Mouse (Mus musculus) stomach, embryonic 14.5 days (tissue): ENCODE results near the gene Acbd4. TPM values are rescaled to one million over a fixed set of nuclear protein-coding genes. Genes with fewer than 3 reads are reported as not detected.

Source experiments
- ATAC-seq: fragments of 200-750 bp; cut with Nextera tagmentation; 2 replicates; pipeline ENCODE4 v1.8.0; 2017; ENCODE audit warnings: low read depth, moderate TSS enrichment; ENCODE audit not compliant: insufficient number of reproducible peaks, insufficient read depth, low FRiP score
- H3K27ac ChIP-seq: fragments of 300-500 bp; sonication (generic); 2 replicates; pipeline ENCODE4 v1.5.1; 2014; ENCODE audit warnings: mild to moderate bottlenecking, low read length, moderate library complexity, mixed read lengths
- H3K27me3 ChIP-seq: fragments of 300-500 bp; sonication (generic); 2 replicates; pipeline ENCODE4 v1.6.1; 2014; ENCODE audit warnings: low read length, control low read depth, mixed read lengths; ENCODE audit not compliant: control insufficient read depth, insufficient read depth
- H3K36me3 ChIP-seq: fragments of 300-500 bp; sonication (generic); 2 replicates; pipeline ENCODE4 v1.6.1; 2014; ENCODE audit warnings: mild to moderate bottlenecking, control low read depth, low read length, moderate library complexity, mixed read lengths; ENCODE audit not compliant: control insufficient read depth, insufficient read depth
- H3K4me1 ChIP-seq: fragments of 300-500 bp; sonication (generic); 2 replicates; pipeline ENCODE4 v1.6.1; 2014; ENCODE audit warnings: low read length, control low read depth, mixed read lengths; ENCODE audit not compliant: control insufficient read depth, insufficient read depth
- H3K4me2 ChIP-seq: fragments of 300-500 bp; sonication (generic); replicated peaks from 2 replicates; pipeline ENCODE4 v1.6.1; 2014; ENCODE audit warnings: low read depth, low read length, control low read depth
- H3K4me3 ChIP-seq: fragments of 300-500 bp; sonication (generic); 2 replicates; pipeline ENCODE4 v1.5.1; 2014; ENCODE audit warnings: low read depth, low read length, control low read depth
- H3K9ac ChIP-seq: fragments of 300-500 bp; sonication (generic); replicated peaks from 2 replicates; pipeline ENCODE4 v1.6.1; 2014; ENCODE audit warnings: low read depth, mild to moderate bottlenecking, control low read depth, low read length, moderate library complexity, mixed read lengths
- H3K9me3 ChIP-seq: fragments of 300-500 bp; sonication (generic); 2 replicates; pipeline ENCODE4 v1.6.1; 2016; ENCODE audit warnings: low read depth, low read length, control low read depth; ENCODE audit not compliant: control insufficient read depth
- WGBS: fragments of 180-500 bp; shearing (Covaris S2); extraction: QIAGEN DNeasy Blood & Tissue Kit; methylation state at CpG from one replicate; pipeline ENCODE4 v1.1.7; 2014; 5-methylcytosine and 5-hydroxymethylcytosine counted together
- polyA plus RNA-seq: library from polyadenylated mRNA; unstranded; fragments of >200 nt; fragmentation: Nextera tagmentation; extraction: Ambion mirVana; gene quantifications from 2 replicates; pipeline ENCODE4 v1.2.1, GENCODE M21; 2014

Acbd4 gene
- 17.7 and 20.4 TPM in 2 replicates for polyA plus RNA-seq

DNA sequence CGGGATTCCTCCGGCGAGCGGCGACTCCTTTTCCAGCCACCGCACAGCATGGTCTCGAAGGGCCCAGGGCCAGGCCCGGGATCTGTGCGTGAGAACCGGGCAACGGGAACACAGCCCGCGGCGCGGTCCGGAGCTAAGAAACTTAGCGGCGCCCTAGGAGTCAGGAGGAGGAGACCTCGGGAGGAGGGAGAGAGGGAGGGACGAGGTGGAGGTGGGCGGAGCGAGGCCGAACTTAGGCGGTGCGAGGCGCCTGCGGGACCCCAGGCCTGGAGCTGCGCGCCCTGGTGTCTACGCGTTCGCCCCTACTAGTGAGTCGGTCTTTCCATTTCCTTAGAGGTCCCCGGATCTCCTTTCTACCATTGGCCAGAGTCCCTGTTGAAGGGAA lies at the start of gene Acbd4, which contains the start of gene Plcd3:
TSS of gene Acbd4 (plus strand) at position 202 of the 385 bp plus-strand sequence.
TSS of gene Plcd3 (minus strand) at position 178 of the 385 bp plus-strand sequence.
- Histone ChIP-seq H3K4me1 (peaks cover 11% of the 10 kb centered on the region), H3K36me3 (no peaks in the 10 kb centered on the region), H3K27ac (no peak within 1 kb of the TSS), H3K9ac (peak within 1 kb of the TSS; percentile 42), H3K27me3 (peaks cover 5% of the 10 kb centered on the region; the same call in 1 of the 2 replicates), H3K9me3 (no peaks in the 10 kb centered on the region), H3K4me2 (peak within 1 kb of the TSS; percentile 91), H3K4me3 (peak within 1 kb of the TSS; percentile 55)
- 0% methylated on average over 33 of the region's 34 CpGs for WGBS
- peak; percentile 30 for ATAC-seq

DNA sequence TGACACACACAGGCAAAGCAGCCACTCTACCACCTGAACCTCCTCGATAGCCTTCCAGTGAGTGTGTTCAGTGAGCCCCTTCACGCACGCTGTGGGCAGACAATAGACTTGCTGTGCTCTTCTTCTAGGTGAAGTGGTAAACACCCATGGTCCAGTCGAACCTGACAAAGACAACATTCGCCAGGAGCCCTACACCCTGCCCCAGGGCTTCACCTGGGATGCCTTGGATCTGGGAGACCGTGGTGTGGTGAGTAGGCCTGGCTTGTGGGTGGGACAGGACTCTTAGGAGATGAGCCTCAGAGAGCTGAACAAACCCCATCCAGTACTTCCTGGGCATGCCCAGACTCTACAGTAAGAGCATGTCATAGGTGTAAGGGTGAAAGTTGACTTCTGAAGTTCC lies 49.4 kb upstream of the Acbd4 start:
- Histone ChIP-seq H3K9ac (no peak overlapping the region), H3K4me2 (no peak overlapping the region), H3K27ac (no peak overlapping the region), H3K4me1 (no peaks in the 10 kb centered on the region), H3K27me3 (no peaks in the 10 kb centered on the region), H3K36me3 (peaks cover 51% of the 10 kb centered on the region), H3K9me3 (no peaks in the 10 kb centered on the region), H3K4me3 (no peak overlapping the region)
- 92% methylated on average over 6 of the region's 6 CpGs for WGBS
- no peak for ATAC-seq

DNA sequence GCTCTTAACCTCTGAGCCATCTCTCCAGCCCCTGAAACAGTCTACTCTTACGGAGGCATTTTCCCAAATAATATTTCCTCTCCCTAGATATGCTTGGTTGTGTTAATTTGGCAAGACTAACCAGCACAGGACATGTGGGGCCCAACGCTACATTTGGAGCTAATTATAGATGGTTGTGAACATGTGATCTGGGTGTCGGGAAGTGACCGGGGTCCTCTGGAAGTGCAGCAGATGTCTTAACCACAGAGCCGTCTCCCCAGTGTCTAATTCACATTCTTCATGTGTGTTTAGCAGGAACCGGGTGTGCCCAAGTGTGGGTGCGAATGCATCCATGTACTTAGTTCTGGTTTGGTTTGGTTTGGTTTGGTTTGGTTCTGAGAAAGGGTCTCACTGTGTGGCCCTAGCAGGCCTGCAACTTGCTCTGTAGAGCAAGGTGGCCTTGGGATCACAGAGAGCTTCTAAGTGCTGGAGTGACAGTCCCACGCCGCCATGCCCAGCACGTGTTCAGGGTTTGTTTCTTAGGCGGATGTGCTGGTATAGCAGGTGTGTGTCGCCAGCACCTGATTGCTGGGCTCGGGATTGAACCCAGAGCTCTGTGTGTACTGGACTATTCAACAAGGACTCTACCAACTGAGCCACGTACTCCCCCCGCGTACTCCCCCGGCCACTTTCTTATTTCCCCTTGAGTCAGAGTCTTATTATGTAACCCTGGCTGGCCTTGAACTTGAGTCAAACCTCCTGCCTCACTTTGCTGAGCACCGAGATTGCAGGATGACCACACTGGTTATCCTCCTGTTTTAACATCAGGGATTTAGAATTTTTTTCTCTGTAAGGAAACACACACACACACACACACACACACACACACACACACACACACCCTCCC lies 48.0 kb upstream of the Acbd4 start:
- Histone ChIP-seq H3K4me3 (no peak overlapping the region), H3K27ac (no peak overlapping the region), H3K4me2 (no peak overlapping the region), H3K9me3 (no peaks in the 10 kb centered on the region), H3K4me1 (no peaks in the 10 kb centered on the region), H3K9ac (no peak overlapping the region), H3K27me3 (no peaks in the 10 kb centered on the region), H3K36me3 (peaks cover 57% of the 10 kb centered on the region)
- no peak for ATAC-seq
- 92% methylated on average over 18 of the region's 18 CpGs for WGBS

DNA sequence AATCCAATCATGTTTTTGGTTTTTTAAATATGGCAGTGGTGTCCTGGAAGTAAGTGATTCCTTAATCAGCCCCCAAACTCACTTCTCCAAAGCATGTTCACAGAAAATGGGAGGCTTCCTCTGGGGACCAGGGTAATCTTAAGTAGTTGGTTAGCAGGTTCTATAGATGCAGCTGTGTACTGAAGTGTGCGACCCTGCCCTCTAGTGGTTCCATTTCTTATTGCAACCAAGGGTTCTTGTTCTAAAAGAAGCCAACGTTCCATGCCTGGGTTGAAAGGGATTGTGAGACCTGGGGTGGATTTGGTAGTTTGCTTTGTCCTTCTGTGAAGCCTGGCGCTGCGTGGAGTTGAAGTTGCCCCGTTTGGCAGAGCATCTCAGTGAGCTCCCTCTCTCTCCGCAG lies 46.7 kb upstream of the Acbd4 start:
- Histone ChIP-seq H3K4me1 (no peaks in the 10 kb centered on the region), H3K4me2 (no peak overlapping the region), H3K27ac (no peak overlapping the region), H3K9me3 (no peaks in the 10 kb centered on the region), H3K4me3 (no peak overlapping the region), H3K36me3 (peaks cover 65% of the 10 kb centered on the region), H3K9ac (no peak overlapping the region), H3K27me3 (no peaks in the 10 kb centered on the region)
- ATAC-seq, result no peak
- 50% methylated on average over 6 of the region's 6 CpGs for WGBS

DNA sequence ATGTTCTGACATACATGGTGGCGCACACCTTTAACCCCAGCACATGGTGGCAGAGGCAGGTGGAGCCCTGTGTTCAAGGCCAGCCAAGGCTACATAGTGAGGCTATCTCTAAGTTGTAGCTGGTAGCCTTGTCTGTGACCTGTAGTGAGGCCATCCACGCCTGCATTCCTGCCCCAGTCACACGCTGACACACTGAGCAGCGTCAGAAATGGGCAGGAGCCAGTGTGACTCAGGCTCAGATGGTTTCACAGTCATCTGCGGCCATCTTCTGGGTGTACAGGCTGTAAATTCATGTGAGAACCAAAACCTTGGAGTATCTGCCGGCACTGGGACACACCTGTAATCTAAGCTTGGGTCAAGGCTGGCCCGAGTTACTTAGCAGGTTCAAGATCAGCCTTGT lies 44.8 kb upstream of the Acbd4 start:
- no peaks in the 10 kb centered on the region for H3K27me3 ChIP-seq
- peaks cover 68% of the 10 kb centered on the region for H3K36me3 ChIP-seq
- WGBS, result 94% methylated on average over 7 of the region's 7 CpGs
- H3K4me3 ChIP-seq, result no peak overlapping the region
- no peaks in the 10 kb centered on the region for H3K4me1 ChIP-seq
- no peak overlapping the region for H3K9ac ChIP-seq
- no peak overlapping the region for H3K4me2 ChIP-seq
- no peak for ATAC-seq
- no peak overlapping the region for H3K27ac ChIP-seq
- no peaks in the 10 kb centered on the region for H3K9me3 ChIP-seq

DNA sequence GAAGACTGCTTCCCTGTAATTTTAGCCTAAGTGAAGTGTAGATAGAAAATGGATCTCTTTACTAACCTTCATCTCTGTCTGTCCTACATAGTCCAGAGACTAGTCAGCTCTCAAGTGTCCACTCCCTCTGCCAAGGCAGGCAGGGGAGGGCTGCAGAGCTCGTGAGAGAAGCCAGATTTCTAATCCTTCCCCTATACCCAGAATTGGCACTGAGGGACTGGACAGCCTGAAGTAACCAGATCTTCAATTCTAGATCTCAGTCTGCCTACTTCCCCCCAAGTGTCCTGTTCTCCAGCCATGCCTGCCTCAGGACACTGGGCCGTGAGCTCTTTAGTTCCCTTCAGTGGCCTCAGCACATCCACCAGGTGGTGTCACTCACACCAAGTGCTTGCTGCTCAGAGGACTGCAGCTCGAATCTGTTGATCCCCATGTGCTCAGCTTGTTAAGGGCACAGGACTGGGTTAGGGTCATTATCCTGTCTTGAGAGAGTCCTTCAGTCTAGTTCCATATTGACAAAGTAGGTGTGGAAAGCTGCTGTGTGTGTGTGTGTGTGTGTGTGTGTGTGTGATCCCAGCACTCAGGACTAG lies 42.9 kb upstream of the Acbd4 start:
- no peak overlapping the region for H3K9ac ChIP-seq
- H3K4me2 ChIP-seq, result no peak overlapping the region
- no peak overlapping the region for H3K4me3 ChIP-seq
- H3K4me1 ChIP-seq, result no peaks in the 10 kb centered on the region
- H3K27ac ChIP-seq, result no peak overlapping the region
- H3K36me3 ChIP-seq, result peaks cover 69% of the 10 kb centered on the region
- ATAC-seq, result no peak
- H3K9me3 ChIP-seq, result no peaks in the 10 kb centered on the region
- 60% methylated on average over 3 of the region's 3 CpGs for WGBS
- H3K27me3 ChIP-seq, result no peaks in the 10 kb centered on the region

DNA sequence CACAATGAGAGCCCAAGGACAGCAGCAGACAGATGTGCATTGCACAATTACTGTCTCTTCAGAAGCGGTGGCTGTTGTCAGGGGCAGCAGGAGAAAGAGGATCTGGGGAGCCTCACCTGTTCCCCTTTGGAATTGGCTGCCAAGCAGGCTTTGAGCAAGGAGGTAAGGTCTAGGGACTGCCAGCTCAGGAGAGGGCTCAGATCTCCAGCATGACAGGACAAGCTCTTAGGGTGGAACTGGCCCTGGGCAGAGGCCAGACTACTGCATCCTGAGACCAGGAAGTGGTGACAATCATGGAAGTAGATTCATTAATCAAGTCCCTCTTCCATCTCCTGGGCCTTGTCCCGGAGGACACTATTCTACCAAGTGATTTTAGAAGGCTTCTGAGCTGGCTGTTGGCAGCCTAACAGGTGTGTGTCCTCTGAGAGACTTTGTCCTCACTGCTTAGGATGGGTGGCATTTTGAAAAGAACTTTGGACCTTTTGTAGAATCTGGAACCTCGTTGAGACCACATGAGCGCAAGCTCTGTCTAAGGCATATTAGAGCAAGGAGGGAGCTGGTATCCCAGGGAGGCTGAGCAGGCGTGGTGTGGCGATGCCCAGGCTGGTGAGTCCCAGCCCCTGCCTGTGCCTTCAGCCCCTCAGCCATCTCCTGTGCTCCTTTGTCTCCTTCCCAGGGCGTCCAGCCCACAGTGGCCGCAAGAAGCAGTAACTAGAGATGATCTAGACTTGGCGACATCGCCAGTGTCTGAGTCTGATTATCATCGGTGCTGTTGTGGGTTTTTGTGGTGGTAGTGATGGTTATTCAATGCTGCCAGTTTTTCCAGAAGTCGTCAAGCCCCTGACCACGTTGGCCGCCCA lies 35.1 kb upstream of the Acbd4 start:
- Histone ChIP-seq H3K4me1 (no peaks in the 10 kb centered on the region), H3K27me3 (no peaks in the 10 kb centered on the region), H3K4me3 (no peak overlapping the region), H3K4me2 (no peak overlapping the region), H3K9ac (no peak overlapping the region), H3K9me3 (no peaks in the 10 kb centered on the region), H3K36me3 (peaks cover 69% of the 10 kb centered on the region), H3K27ac (no peak overlapping the region)
- WGBS, result 93% methylated on average over 14 of the region's 14 CpGs
- no peak for ATAC-seq

DNA sequence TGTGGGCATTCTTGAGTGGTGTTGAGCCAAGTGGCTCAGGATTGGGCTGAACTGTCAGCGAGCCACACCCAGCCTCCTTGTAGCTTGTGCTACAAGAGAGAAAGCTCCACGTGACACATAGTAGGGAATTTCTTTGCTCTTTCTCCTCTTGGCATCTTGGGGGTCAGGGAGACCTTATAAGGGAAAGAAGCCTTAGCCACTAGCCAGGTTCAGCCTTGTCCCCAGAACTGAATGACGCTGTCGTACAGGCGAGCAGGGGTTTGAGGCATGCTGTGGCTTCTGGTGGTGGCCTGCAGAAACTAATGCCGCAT lies 34.5 kb upstream of the Acbd4 start:
- no peak for ATAC-seq
- 90% methylated on average over 6 of the region's 6 CpGs for WGBS
- Histone ChIP-seq H3K4me2 (no peak overlapping the region), H3K9ac (no peak overlapping the region), H3K9me3 (no peaks in the 10 kb centered on the region), H3K4me1 (no peaks in the 10 kb centered on the region), H3K27me3 (no peaks in the 10 kb centered on the region), H3K4me3 (no peak overlapping the region), H3K36me3 (peaks cover 66% of the 10 kb centered on the region), H3K27ac (no peak overlapping the region)
